Mouse (Mus musculus) midbrain, embryonic 11.5 days (tissue): ENCODE measurements around the gene Gm47841. TPM values are rescaled to one million over a fixed set of nuclear protein-coding genes. Genes with fewer than 3 reads are reported as not detected.
A peak's percentile ranks its signal among the peaks of the same experiment; 100 is the strongest.

ENCODE experiments used
- ATAC-seq: fragments of 200-750 bp; cut with Nextera tagmentation; 2 replicates; pipeline ENCODE4 v1.8.0; 2017; ENCODE audit warnings: moderate TSS enrichment, moderate library complexity; ENCODE audit not compliant: low FRiP score
- DNase-seq: peaks from one replicate; pipeline ENCODE4 v3.0.0; 2015; ENCODE audit warnings: low spot score; ENCODE audit errors: missing footprints
- H3K27ac ChIP-seq: fragments of 300-500 bp; sonication (generic); 2 replicates; pipeline ENCODE4 v1.5.1; 2014; ENCODE audit warnings: low read depth, low read length
- H3K27me3 ChIP-seq: fragments of 300-500 bp; sonication (generic); 2 replicates; pipeline ENCODE4 v1.6.1; 2014; ENCODE audit warnings: mild to moderate bottlenecking, low read length, moderate library complexity, mixed read lengths; ENCODE audit not compliant: control insufficient read depth, insufficient read depth
- H3K36me3 ChIP-seq: fragments of 300-500 bp; sonication (generic); 2 replicates; pipeline ENCODE4 v1.6.1; 2014; ENCODE audit warnings: mild to moderate bottlenecking, low read length, moderate library complexity, mixed read lengths; ENCODE audit not compliant: control insufficient read depth, insufficient read depth
- H3K4me1 ChIP-seq: fragments of 300-500 bp; sonication (generic); 2 replicates; pipeline ENCODE4 v1.6.1; 2014; ENCODE audit warnings: low read length; ENCODE audit not compliant: control insufficient read depth, insufficient read depth
- H3K4me2 ChIP-seq: fragments of 300-500 bp; sonication (generic); 2 replicates; pipeline ENCODE4 v1.6.1; 2014; ENCODE audit warnings: mild to moderate bottlenecking, moderate library complexity
- H3K4me3 ChIP-seq: fragments of 300-500 bp; sonication (generic); 2 replicates; pipeline ENCODE4 v1.5.1; 2014; ENCODE audit warnings: low read depth, low read length
- H3K9ac ChIP-seq: fragments of 300-500 bp; sonication (generic); 2 replicates; pipeline ENCODE4 v1.6.1; 2014; ENCODE audit warnings: low read length
- H3K9me3 ChIP-seq: fragments of 300-500 bp; sonication (generic); 2 replicates; pipeline ENCODE4 v1.6.1; 2016; ENCODE audit warnings: low read length; ENCODE audit not compliant: control insufficient read depth
- WGBS: fragments of 180-500 bp; shearing (Covaris S2); extraction: QIAGEN DNeasy Blood & Tissue Kit; methylation state at CpG from one replicate; pipeline ENCODE4 v1.1.7; 2014; 5-methylcytosine and 5-hydroxymethylcytosine counted together
- polyA plus RNA-seq: library from polyadenylated mRNA; unstranded; fragments of >200 nt; fragmentation: Nextera tagmentation; extraction: Ambion mirVana; gene quantifications from 2 replicates; pipeline ENCODE4 v1.2.1, GENCODE M21; 2014

Gene Gm47841
- polyA plus RNA-seq, 1 experiment from 2014 or later, result not detected

- WGBS, result 77% methylated on average over 9 of the region's 9 CpGs
- H3K27ac ChIP-seq, result no peak overlapping the region
Measured at GRCm38 (mm10) chr15:101086451-101086850, 39.3 kb upstream of the Gm47841 start.

GRCm38 (mm10) chr15:101084499-101084898, 37.3 kb upstream of the Gm47841 start:
- Histone ChIP-seq H3K4me1 (peaks cover 15% of the 10 kb centered on the region), H3K9me3 (no peaks in the 10 kb centered on the region), H3K36me3 (no peaks in the 10 kb centered on the region), H3K9ac (no peak overlapping the region), H3K27ac (no peak overlapping the region), H3K4me2 (no peak overlapping the region), H3K27me3 (no peaks in the 10 kb centered on the region), H3K4me3 (no peak overlapping the region)
- no peak for ATAC-seq
- DNase-seq, result peak; percentile 82
- 84% methylated on average over 10 of the region's 10 CpGs for WGBS

More at GRCm38 (mm10) chr15:101086451-101086850, 39.3 kb upstream of the Gm47841 start:
- Histone ChIP-seq H3K27me3 (no peaks in the 10 kb centered on the region; the same call in 1 of the 2 replicates), H3K4me3 (no peak overlapping the region), H3K4me1 (peaks cover 3% of the 10 kb centered on the region), H3K4me2 (no peak overlapping the region), H3K36me3 (no peaks in the 10 kb centered on the region), H3K9me3 (no peaks in the 10 kb centered on the region), H3K9ac (no peak overlapping the region)
- DNase-seq, result peak; percentile 68
- ATAC-seq, result no peak

- ATAC-seq, result no peak
- DNase-seq, result no peak
- no peak overlapping the region for H3K4me2 ChIP-seq
- no peaks in the 10 kb centered on the region for H3K36me3 ChIP-seq
- H3K9ac ChIP-seq, result no peak overlapping the region
- peaks cover 25% of the 10 kb centered on the region for H3K4me1 ChIP-seq
- H3K9me3 ChIP-seq, result no peaks in the 10 kb centered on the region
- WGBS, result 58% methylated on average over 4 of the region's 4 CpGs
- H3K27ac ChIP-seq, result no peak overlapping the region
- no peak overlapping the region for H3K4me3 ChIP-seq
- no peaks in the 10 kb centered on the region for H3K27me3 ChIP-seq
Measured at GRCm38 (mm10) chr15:101082236-101082635, 35.0 kb upstream of the Gm47841 start.

- H3K27ac ChIP-seq, result no peak overlapping the region
- no peak overlapping the region for H3K4me3 ChIP-seq
- no peaks in the 10 kb centered on the region for H3K36me3 ChIP-seq
- DNase-seq (peak; percentile 51), ATAC-seq (no peak)
- H3K9ac ChIP-seq, result no peak overlapping the region
- WGBS, result 82% methylated on average over 7 of the region's 7 CpGs
- H3K4me2 ChIP-seq, result no peak overlapping the region
- no peaks in the 10 kb centered on the region for H3K9me3 ChIP-seq
- peaks cover 32% of the 10 kb centered on the region for H3K4me1 ChIP-seq
- H3K27me3 ChIP-seq, result no peaks in the 10 kb centered on the region
Measured at GRCm38 (mm10) chr15:101081035-101081548, 33.9 kb upstream of the Gm47841 start.

- no peaks in the 10 kb centered on the region for H3K9me3 ChIP-seq
- H3K4me3 ChIP-seq, result no peak overlapping the region
- DNase-seq (peak; percentile 80), ATAC-seq (no peak)
- no peak overlapping the region; the same call in 1 of the 2 replicates for H3K27ac ChIP-seq
- no peak overlapping the region for H3K9ac ChIP-seq
- H3K4me2 ChIP-seq, result no peak overlapping the region
- no peaks in the 10 kb centered on the region for H3K36me3 ChIP-seq
- H3K27me3 ChIP-seq, result no peaks in the 10 kb centered on the region
- peaks cover 42% of the 10 kb centered on the region for H3K4me1 ChIP-seq
- 77% methylated on average over 9 of the region's 9 CpGs for WGBS
Measured at GRCm38 (mm10) chr15:101080031-101080520, 32.9 kb upstream of the Gm47841 start.

GRCm38 (mm10) chr15:101078731-101079156, 31.5 kb upstream of the Gm47841 start:
- H3K9ac ChIP-seq, result peak overlapping the region; percentile 97
- WGBS, result under 1% methylated on average over 28 of the region's 30 CpGs
- H3K4me3 ChIP-seq, result peak overlapping the region; percentile 95
- H3K9me3 ChIP-seq, result no peaks in the 10 kb centered on the region
- ATAC-seq, result peak; percentile 62
- H3K27ac ChIP-seq, result peak overlapping the region; percentile 97
- H3K4me1 ChIP-seq, result peaks cover 47% of the 10 kb centered on the region
- H3K4me2 ChIP-seq, result peak overlapping the region; percentile 81
- H3K36me3 ChIP-seq, result no peaks in the 10 kb centered on the region
- DNase-seq, result peak; percentile 98
- no peaks in the 10 kb centered on the region for H3K27me3 ChIP-seq

GRCm38 (mm10) chr15:101077813-101078730, 30.9 kb upstream of the Gm47841 start, which contains the start of gene Fignl2:
Fignl2 (minus strand) TSS chr15:101078567.
- peak; percentile 92 for DNase-seq
- H3K9ac ChIP-seq, result peak within 1 kb of the TSS; percentile 97
- H3K4me1 ChIP-seq, result peaks cover 47% of the 10 kb centered on the region
- H3K27me3 ChIP-seq, result no peaks in the 10 kb centered on the region
- WGBS, result under 1% methylated on average over 54 of the region's 96 CpGs
- peak; percentile 54 for ATAC-seq
- peak within 1 kb of the TSS; percentile 81 for H3K4me2 ChIP-seq
- no peaks in the 10 kb centered on the region for H3K36me3 ChIP-seq
- H3K9me3 ChIP-seq, result no peaks in the 10 kb centered on the region
- H3K4me3 ChIP-seq, result peak within 1 kb of the TSS; percentile 95
- peak within 1 kb of the TSS; percentile 97 for H3K27ac ChIP-seq

- no peaks in the 10 kb centered on the region for H3K36me3 ChIP-seq
- no peaks in the 10 kb centered on the region for H3K27me3 ChIP-seq
- no peaks in the 10 kb centered on the region for H3K9me3 ChIP-seq
- H3K4me2 ChIP-seq, result peak overlapping the region; percentile 81
- peak overlapping the region; percentile 95 for H3K4me3 ChIP-seq
- ATAC-seq, result peak; percentile 60
- H3K4me1 ChIP-seq, result peaks cover 47% of the 10 kb centered on the region
- peak; percentile 97 for DNase-seq
- WGBS, result under 1% methylated on average over 34 of the region's 34 CpGs
- H3K27ac ChIP-seq, result peak overlapping the region; percentile 97
- peak overlapping the region; percentile 97 for H3K9ac ChIP-seq
Measured at GRCm38 (mm10) chr15:101077001-101077812, 30.0 kb upstream of the Gm47841 start.
